Mouse (Mus musculus): ENCODE results near the gene Tgfbr2. TPM values are rescaled to one million over a fixed set of nuclear protein-coding genes. Genes with fewer than 3 reads are reported as not detected.

Tgfbr2 gene
- polyA plus RNA-seq, 1 experiment from 2014 or later, result 8.8 TPM

DNA sequence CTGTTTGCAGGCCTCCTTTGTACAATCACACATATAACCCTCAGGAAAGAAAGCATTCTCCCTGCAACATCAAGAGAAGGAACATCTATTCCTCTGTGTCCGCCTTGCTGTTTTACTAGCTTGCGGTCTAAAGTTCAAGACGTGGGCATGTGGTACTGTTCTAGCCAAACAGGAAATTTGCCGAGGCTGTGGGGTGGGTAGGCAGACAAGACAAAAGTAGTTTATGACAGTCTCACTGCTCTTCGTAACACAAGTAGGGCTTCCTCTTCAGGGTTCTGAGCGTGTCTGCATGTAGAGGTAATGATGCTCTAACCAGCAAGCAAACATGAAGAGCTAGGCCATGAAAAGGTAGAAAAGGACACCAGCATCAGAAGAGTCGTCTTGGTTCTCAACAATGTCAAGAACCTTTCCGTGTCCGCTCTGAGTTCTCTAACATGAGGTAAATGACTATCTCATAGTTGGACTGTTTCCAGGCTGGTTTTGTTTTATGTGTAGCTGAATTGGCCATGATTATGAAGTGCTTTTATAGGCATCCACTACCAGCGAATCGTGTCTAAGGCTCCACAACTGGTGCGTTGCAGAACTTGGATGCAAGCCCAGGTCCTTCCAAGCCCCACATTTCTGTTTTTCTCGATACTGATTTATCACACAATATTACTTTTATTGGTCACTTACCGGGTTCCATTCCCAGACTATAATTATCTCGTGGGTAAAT is 13.9 kb upstream of the Tgfbr2 start:
- H3K27me3 ChIP-seq (ENCODE audit: control insufficient read depth, insufficient read depth, low read length), result no peaks in the 10 kb centered on the region
- no peak for DNase-seq (ENCODE audit: low spot score)
- no peaks in the 10 kb centered on the region for H3K36me3 ChIP-seq (ENCODE audit: control insufficient read depth, insufficient read depth, low read length)
- no peak overlapping the region for H3K27ac ChIP-seq (ENCODE audit: low read depth, low read length)
- no peak overlapping the region for H3K4me3 ChIP-seq (ENCODE audit: low read depth, low read length)
- no peak for ATAC-seq (ENCODE audit: low FRiP score)
- H3K9me3 ChIP-seq (ENCODE audit: control insufficient read depth, low read length), result no peaks in the 10 kb centered on the region
- 92% methylated on average over 15 of the region's 15 CpGs for whole genome bisulfite sequencing
- no peak overlapping the region for H3K9ac ChIP-seq (ENCODE audit: low read depth, low read length)
- no peaks in the 10 kb centered on the region for H3K4me1 ChIP-seq (replicated peaks; ENCODE audit: control insufficient read depth, insufficient read depth, low read length)
- no peak overlapping the region for H3K4me2 ChIP-seq (replicated peaks; ENCODE audit: low read depth, low read length)

DNA sequence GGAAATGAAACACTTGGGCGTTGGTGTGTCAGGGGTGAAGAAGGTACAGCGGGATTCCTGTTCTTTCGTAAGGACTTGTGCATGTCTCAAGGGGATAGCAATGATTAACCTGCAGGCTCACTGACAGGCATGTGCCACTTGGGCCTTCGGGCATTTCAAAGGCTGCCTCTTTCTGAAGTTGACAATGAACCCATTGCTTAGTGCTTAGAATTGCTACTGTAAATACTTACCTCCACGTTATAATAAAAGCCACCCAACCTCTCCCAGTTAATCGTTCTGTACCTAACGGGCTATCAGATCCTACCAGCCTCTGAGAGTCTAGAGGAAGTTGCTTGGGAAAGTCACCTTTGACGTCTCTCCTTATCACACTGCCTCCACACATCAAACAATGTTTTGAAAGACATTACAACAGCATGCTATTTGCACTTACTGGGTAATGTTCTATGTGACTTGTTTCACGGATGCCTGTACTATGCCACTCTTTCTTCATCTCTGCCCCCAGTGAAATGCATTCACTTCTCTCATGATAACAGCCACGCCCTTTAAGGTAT is 12.1 kb upstream of the Tgfbr2 start:
- Histone ChIP-seq H3K4me2 (replicated peaks; ENCODE audit: low read depth, low read length) (no peak overlapping the region), H3K36me3 (ENCODE audit: control insufficient read depth, insufficient read depth, low read length) (no peaks in the 10 kb centered on the region), H3K27me3 (ENCODE audit: control insufficient read depth, insufficient read depth, low read length) (no peaks in the 10 kb centered on the region), H3K9me3 (ENCODE audit: control insufficient read depth, low read length) (no peaks in the 10 kb centered on the region), H3K27ac (ENCODE audit: low read depth, low read length) (no peak overlapping the region), H3K4me3 (ENCODE audit: low read depth, low read length) (no peak overlapping the region), H3K4me1 (replicated peaks; ENCODE audit: control insufficient read depth, insufficient read depth, low read length) (no peaks in the 10 kb centered on the region), H3K9ac (ENCODE audit: low read depth, low read length) (no peak overlapping the region)
- ATAC-seq (ENCODE audit: low FRiP score) (no peak), DNase-seq (ENCODE audit: low spot score) (no peak)
- WGBS, result 89% methylated on average over 10 of the region's 10 CpGs

DNA sequence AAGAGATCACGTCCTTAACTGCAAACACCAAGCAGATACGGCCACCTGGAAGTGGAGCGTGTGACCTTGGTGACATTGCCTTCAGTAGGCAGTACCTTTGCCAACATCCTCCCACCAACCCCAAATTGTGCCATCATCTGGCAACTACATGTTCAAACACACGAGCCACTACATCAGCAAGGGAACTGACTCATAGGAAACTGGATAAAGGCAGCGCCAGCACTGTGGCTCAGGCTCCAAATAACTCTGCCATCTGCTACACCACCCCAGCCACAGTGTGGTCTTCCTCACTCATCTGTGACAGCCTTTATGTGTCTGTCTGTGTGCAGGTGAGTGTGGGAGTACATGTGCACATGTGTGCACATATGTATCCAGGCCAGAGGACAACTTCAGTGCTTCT is 9.7 kb upstream of the Tgfbr2 start:
- WGBS, result 92% methylated on average over 5 of the region's 5 CpGs
- no peaks in the 10 kb centered on the region for H3K4me1 ChIP-seq (replicated peaks; ENCODE audit: control insufficient read depth, insufficient read depth, low read length)
- H3K4me3 ChIP-seq (ENCODE audit: low read depth, low read length), result no peak overlapping the region
- DNase-seq (ENCODE audit: low spot score), result no peak
- no peaks in the 10 kb centered on the region for H3K27me3 ChIP-seq (ENCODE audit: control insufficient read depth, insufficient read depth, low read length)
- no peak for ATAC-seq (ENCODE audit: low FRiP score)
- no peak overlapping the region for H3K9ac ChIP-seq (ENCODE audit: low read depth, low read length)
- H3K27ac ChIP-seq (ENCODE audit: low read depth, low read length), result no peak overlapping the region
- H3K36me3 ChIP-seq (ENCODE audit: control insufficient read depth, insufficient read depth, low read length), result no peaks in the 10 kb centered on the region
- H3K9me3 ChIP-seq (ENCODE audit: control insufficient read depth, low read length), result no peaks in the 10 kb centered on the region
- no peak overlapping the region for H3K4me2 ChIP-seq (replicated peaks; ENCODE audit: low read depth, low read length)

DNA sequence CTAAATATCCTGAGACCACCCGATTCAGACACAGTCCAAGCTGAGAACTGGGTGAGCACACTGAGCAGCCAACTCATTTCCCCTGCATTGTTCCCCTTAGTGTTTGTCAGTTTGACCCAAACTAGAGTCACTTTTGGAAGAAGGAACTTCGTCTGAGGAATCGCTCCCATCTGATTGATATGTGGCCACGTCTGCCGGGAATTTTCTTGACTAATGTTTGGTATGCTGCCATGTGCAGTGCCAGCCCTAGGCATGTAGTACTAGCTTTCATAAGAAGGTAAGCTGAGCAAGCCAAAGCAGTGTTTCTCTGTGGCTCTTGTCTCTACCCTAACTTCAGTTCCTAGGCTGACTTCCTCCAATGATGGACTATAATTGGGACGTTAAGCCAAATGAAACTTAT is 7.9 kb upstream of the Tgfbr2 start:
- Histone ChIP-seq H3K4me1 (replicated peaks; ENCODE audit: control insufficient read depth, insufficient read depth, low read length) (no peaks in the 10 kb centered on the region), H3K36me3 (ENCODE audit: control insufficient read depth, insufficient read depth, low read length) (no peaks in the 10 kb centered on the region), H3K9me3 (ENCODE audit: control insufficient read depth, low read length) (no peaks in the 10 kb centered on the region), H3K27me3 (ENCODE audit: control insufficient read depth, insufficient read depth, low read length) (no peaks in the 10 kb centered on the region), H3K4me2 (replicated peaks; ENCODE audit: low read depth, low read length) (no peak overlapping the region), H3K27ac (ENCODE audit: low read depth, low read length) (no peak overlapping the region), H3K4me3 (ENCODE audit: low read depth, low read length) (no peak overlapping the region), H3K9ac (ENCODE audit: low read depth, low read length) (no peak overlapping the region)
- 95% methylated on average over 6 of the region's 6 CpGs for WGBS
- ATAC-seq (ENCODE audit: low FRiP score), result no peak
- no peak for DNase-seq (ENCODE audit: low spot score)

DNA sequence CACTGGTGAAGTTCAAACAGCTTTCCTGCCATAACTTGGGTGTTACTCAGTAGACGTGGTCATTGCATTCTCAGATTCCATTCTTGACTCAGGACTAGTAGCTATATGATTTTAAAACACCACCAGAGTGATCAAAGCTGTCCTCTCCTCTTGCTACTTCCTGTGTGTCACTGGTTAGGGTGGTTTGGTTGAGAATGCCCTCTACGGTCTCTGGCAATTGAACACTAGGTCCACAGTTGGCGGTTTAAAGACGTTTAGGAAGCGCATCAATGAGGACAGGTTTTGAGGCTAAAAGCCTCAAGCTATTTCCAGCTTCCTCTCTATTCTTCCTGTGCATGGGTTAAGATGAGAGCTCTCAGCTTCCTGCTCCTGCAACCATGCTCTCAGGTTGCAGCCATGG is 6.4 kb upstream of the Tgfbr2 start:
- Histone ChIP-seq H3K27me3 (ENCODE audit: control insufficient read depth, insufficient read depth, low read length) (no peaks in the 10 kb centered on the region), H3K36me3 (ENCODE audit: control insufficient read depth, insufficient read depth, low read length) (no peaks in the 10 kb centered on the region), H3K4me3 (ENCODE audit: low read depth, low read length) (no peak overlapping the region), H3K4me1 (replicated peaks; ENCODE audit: control insufficient read depth, insufficient read depth, low read length) (no peaks in the 10 kb centered on the region), H3K4me2 (replicated peaks; ENCODE audit: low read depth, low read length) (no peak overlapping the region), H3K9me3 (ENCODE audit: control insufficient read depth, low read length) (no peaks in the 10 kb centered on the region), H3K9ac (ENCODE audit: low read depth, low read length) (no peak overlapping the region), H3K27ac (ENCODE audit: low read depth, low read length) (no peak overlapping the region)
- 93% methylated on average over 5 of the region's 5 CpGs for WGBS
- no peak for ATAC-seq (ENCODE audit: low FRiP score)
- DNase-seq (ENCODE audit: low spot score), result no peak

DNA sequence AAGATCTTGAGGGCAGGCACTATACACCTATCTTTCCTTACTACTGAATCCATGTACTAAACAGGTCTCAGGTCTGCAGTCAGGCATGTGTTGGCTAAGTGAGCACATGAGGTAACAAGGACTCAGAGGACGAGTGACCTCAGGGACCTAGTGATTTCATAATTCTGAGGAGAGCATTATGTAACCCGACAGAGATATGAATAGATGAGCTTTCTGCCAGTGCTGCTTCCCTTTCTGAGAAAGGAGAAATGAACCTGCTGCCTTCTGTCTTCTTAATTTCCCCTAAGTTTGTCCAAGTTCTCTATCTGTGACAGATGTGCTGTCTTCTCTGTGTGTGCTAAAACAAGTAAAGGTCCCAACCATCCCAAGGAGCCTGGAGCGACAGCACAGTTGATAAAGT is 3.0 kb upstream of the Tgfbr2 start:
- Histone ChIP-seq H3K27ac (ENCODE audit: low read depth, low read length) (no peak overlapping the region), H3K27me3 (ENCODE audit: control insufficient read depth, insufficient read depth, low read length) (peaks cover 2% of the 10 kb centered on the region; the same call in 1 of the 2 replicates), H3K4me3 (ENCODE audit: low read depth, low read length) (no peak overlapping the region), H3K36me3 (ENCODE audit: control insufficient read depth, insufficient read depth, low read length) (no peaks in the 10 kb centered on the region), H3K9me3 (ENCODE audit: control insufficient read depth, low read length) (no peaks in the 10 kb centered on the region), H3K9ac (ENCODE audit: low read depth, low read length) (no peak overlapping the region), H3K4me2 (replicated peaks; ENCODE audit: low read depth, low read length) (no peak overlapping the region), H3K4me1 (replicated peaks; ENCODE audit: control insufficient read depth, insufficient read depth, low read length) (no peaks in the 10 kb centered on the region)
- DNase-seq (ENCODE audit: low spot score) (no peak), ATAC-seq (ENCODE audit: low FRiP score) (no peak)
- 82% methylated on average over 3 of the region's 3 CpGs for WGBS

DNA sequence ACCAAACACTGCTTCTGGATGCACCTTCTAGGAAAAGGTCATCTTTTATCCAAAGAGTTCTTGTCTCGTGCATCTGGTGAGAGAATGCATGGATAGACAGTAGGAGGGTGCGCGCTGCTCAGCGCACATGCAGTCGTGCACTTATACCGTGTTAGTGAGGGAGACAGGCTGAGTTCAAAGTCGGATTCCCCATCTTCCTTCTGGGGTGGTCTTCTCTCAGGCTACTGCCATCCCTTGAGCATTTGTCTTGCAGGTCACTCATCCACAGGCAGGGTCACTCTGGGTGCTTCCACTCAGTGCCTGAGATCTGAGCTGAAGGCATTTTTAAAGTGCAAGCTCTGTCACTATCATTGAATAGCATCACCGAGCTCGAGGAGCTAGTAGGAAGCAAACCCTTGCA is 1.9 kb upstream of the Tgfbr2 start:
- ATAC-seq (ENCODE audit: low FRiP score), result no peak
- peaks cover 2% of the 10 kb centered on the region; the same call in 1 of the 2 replicates for H3K27me3 ChIP-seq (ENCODE audit: control insufficient read depth, insufficient read depth, low read length)
- no peak overlapping the region for H3K9ac ChIP-seq (ENCODE audit: low read depth, low read length)
- no peaks in the 10 kb centered on the region for H3K4me1 ChIP-seq (replicated peaks; ENCODE audit: control insufficient read depth, insufficient read depth, low read length)
- H3K36me3 ChIP-seq (ENCODE audit: control insufficient read depth, insufficient read depth, low read length), result no peaks in the 10 kb centered on the region
- H3K4me2 ChIP-seq (replicated peaks; ENCODE audit: low read depth, low read length), result no peak overlapping the region
- no peaks in the 10 kb centered on the region for H3K9me3 ChIP-seq (ENCODE audit: control insufficient read depth, low read length)
- DNase-seq (ENCODE audit: low spot score), result no peak
- H3K27ac ChIP-seq (ENCODE audit: low read depth, low read length), result no peak overlapping the region
- no peak overlapping the region for H3K4me3 ChIP-seq (ENCODE audit: low read depth, low read length)
- 86% methylated on average over 9 of the region's 9 CpGs for WGBS

DNA sequence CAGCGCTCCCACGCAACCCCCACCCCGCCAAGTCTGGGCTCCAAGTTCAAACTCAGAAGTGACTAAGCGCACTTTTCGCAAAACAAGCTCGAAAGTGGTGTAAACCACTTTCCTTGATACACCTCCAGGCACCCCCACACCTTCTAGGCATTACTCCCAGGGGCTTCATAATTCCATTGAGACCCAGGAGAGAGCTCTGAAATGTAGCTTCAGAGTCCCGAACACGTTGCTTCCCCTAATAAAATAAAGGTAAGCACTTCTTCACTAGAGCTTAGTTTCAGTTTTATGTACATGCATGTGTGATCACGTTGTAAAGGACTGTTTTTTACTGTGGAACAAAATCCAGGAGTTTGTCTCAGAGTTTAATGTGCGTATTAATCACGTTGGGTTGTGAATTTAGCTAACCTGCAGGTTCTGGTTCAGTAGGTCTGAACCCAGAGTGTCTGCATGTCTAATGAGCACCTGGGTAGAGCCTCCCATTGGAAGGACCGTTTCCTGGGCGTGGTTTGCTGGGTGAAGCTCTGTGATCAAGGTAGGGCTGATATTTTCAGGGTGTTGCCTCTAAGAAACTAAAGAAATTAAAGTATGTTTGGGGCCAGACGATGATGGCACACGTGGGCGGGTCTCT is 442 bp upstream of the Tgfbr2 start:
- ATAC-seq (ENCODE audit: low FRiP score) (no peak), DNase-seq (ENCODE audit: low spot score) (peak; percentile 25)
- Histone ChIP-seq H3K4me3 (ENCODE audit: low read depth, low read length) (peak overlapping the region; percentile 70), H3K9me3 (ENCODE audit: control insufficient read depth, low read length) (no peaks in the 10 kb centered on the region), H3K9ac (ENCODE audit: low read depth, low read length) (peak overlapping the region; percentile 80; the same call in 1 of the 2 replicates), H3K36me3 (ENCODE audit: control insufficient read depth, insufficient read depth, low read length) (no peaks in the 10 kb centered on the region), H3K4me1 (replicated peaks; ENCODE audit: control insufficient read depth, insufficient read depth, low read length) (no peaks in the 10 kb centered on the region), H3K4me2 (replicated peaks; ENCODE audit: low read depth, low read length) (peak overlapping the region; percentile 94), H3K27ac (ENCODE audit: low read depth, low read length) (no peak overlapping the region), H3K27me3 (ENCODE audit: control insufficient read depth, insufficient read depth, low read length) (peaks cover 2% of the 10 kb centered on the region; the same call in 1 of the 2 replicates)
- 9% methylated on average over 16 of the region's 16 CpGs for WGBS
